Mouse (Mus musculus) inflammation-experienced regulatory T-cells (primary cell): ENCODE results near the gene Cldn34b4. TPM values are rescaled to one million over a fixed set of nuclear protein-coding genes. Genes with fewer than 3 reads are reported as not detected.

ENCODE experiments used
- polyA plus RNA-seq, 2 experiments: library from polyadenylated mRNA; unstranded; fragments of 100-300 nt; shearing (Covaris generic); gene quantifications; one replicate each; pipeline ENCODE4 v1.2.1; 2017

Gene Cldn34b4
- under 1 TPM in 1 of 2 experiments, not detected in 1; 0.24 TPM for polyA plus RNA-seq

GRCm38 (mm10) chrX:76393050-76393449 lies at the start of gene Cldn34b4:
TSS of gene Cldn34b4 (plus strand) at chrX:76393350.

Other genes with a start within 250 kb of the Cldn34b4 start
- not detected for gene Cldn34b3, start 129.0 kb upstream of the Cldn34b4 start, polyA plus RNA-seq
- not detected for gene Cldn34d, start 209.6 kb downstream of the Cldn34b4 start, polyA plus RNA-seq